Mouse (Mus musculus): Measurements from ENCODE around the gene Tmem131. TPM values are rescaled to one million over a fixed set of nuclear protein-coding genes. Genes with fewer than 3 reads are reported as not detected.

Gene Tmem131
- total RNA-seq, 1 experiment from 2014 or later: 37.3 TPM

- ATAC-seq (replicated peaks; ENCODE audit: insufficient number of reproducible peaks, low FRiP score, low TSS enrichment, poor library complexity, severe bottlenecking): no peak
Observed at GRCm38 (mm10) chr1:36768786-36769185, 174.7 kb downstream of the Tmem131 start.

- ATAC-seq (replicated peaks; ENCODE audit: insufficient number of reproducible peaks, low FRiP score, low TSS enrichment, poor library complexity, severe bottlenecking): no peak
Observed at GRCm38 (mm10) chr1:36767321-36767720, 176.1 kb downstream of the Tmem131 start.

- ATAC-seq (replicated peaks; ENCODE audit: insufficient number of reproducible peaks, low FRiP score, low TSS enrichment, poor library complexity, severe bottlenecking): 0 out of 2 replicates have a peak, but pooled peaks have one; percentile 20
Observed at GRCm38 (mm10) chr1:36766431-36767205, 176.8 kb downstream of the Tmem131 start.

- peak; percentile 28; the same call in 1 of the 2 replicates for ATAC-seq (replicated peaks; ENCODE audit: insufficient number of reproducible peaks, low FRiP score, low TSS enrichment, poor library complexity, severe bottlenecking)
Observed at GRCm38 (mm10) chr1:36761568-36761967, 181.9 kb downstream of the Tmem131 start, which contains the start of gene Zap70. TSS of gene Zap70 (plus strand) at chr1:36761798.

GRCm38 (mm10) chr1:36761061-36761460 is 182.4 kb downstream of the Tmem131 start:
- no peak for ATAC-seq (replicated peaks; ENCODE audit: insufficient number of reproducible peaks, low FRiP score, low TSS enrichment, poor library complexity, severe bottlenecking)

GRCm38 (mm10) chr1:36760401-36760800 is 183.1 kb downstream of the Tmem131 start:
- no peak for ATAC-seq (replicated peaks; ENCODE audit: insufficient number of reproducible peaks, low FRiP score, low TSS enrichment, poor library complexity, severe bottlenecking)

GRCm38 (mm10) chr1:36759076-36759475 is 184.4 kb downstream of the Tmem131 start:
- no peak for ATAC-seq (replicated peaks; ENCODE audit: insufficient number of reproducible peaks, low FRiP score, low TSS enrichment, poor library complexity, severe bottlenecking)

GRCm38 (mm10) chr1:36758553-36758952 is 184.9 kb downstream of the Tmem131 start:
- no peak for ATAC-seq (replicated peaks; ENCODE audit: insufficient number of reproducible peaks, low FRiP score, low TSS enrichment, poor library complexity, severe bottlenecking)

- ATAC-seq (replicated peaks; ENCODE audit: insufficient number of reproducible peaks, low FRiP score, low TSS enrichment, poor library complexity, severe bottlenecking): no peak
Observed at GRCm38 (mm10) chr1:36753932-36754675, 189.4 kb downstream of the Tmem131 start.

GRCm38 (mm10) chr1:36746452-36746851 is 197.0 kb downstream of the Tmem131 start:
- ATAC-seq (replicated peaks; ENCODE audit: insufficient number of reproducible peaks, low FRiP score, low TSS enrichment, poor library complexity, severe bottlenecking): no peak

- ATAC-seq (replicated peaks; ENCODE audit: insufficient number of reproducible peaks, low FRiP score, low TSS enrichment, poor library complexity, severe bottlenecking): no peak
Observed at GRCm38 (mm10) chr1:36745661-36746060, 197.8 kb downstream of the Tmem131 start.

- ATAC-seq (replicated peaks; ENCODE audit: insufficient number of reproducible peaks, low FRiP score, low TSS enrichment, poor library complexity, severe bottlenecking): peak; percentile 63; the same call in 1 of the 2 replicates
Observed at GRCm38 (mm10) chr1:36744268-36744944, 199.1 kb downstream of the Tmem131 start.

GRCm38 (mm10) chr1:36743046-36743445 is 200.4 kb downstream of the Tmem131 start:
- no peak for ATAC-seq (replicated peaks; ENCODE audit: insufficient number of reproducible peaks, low FRiP score, low TSS enrichment, poor library complexity, severe bottlenecking)

Other genes starting within 250 kb of the Tmem131 start
- gene 4933424G06Rik, start 233.5 kb downstream of the Tmem131 start, total RNA-seq (2017): not detected in 3 replicates
- gene Actr1b, start 229.2 kb downstream of the Tmem131 start, total RNA-seq (2017): 43.6 to 76.4 TPM (median 61.1 TPM) in 3 replicates
- gene Zap70, start 181.9 kb downstream of the Tmem131 start, total RNA-seq (2017): 14.5 to 81.6 TPM (median 14.9 TPM) in 3 replicates
- 0.96 to 1.6 TPM in 2 of 3 replicates, not detected in the other for gene Vwa3b, start 82.9 kb upstream of the Tmem131 start, total RNA-seq (2017)

Data from monocyte, adult 5-6 weeks (primary cell).